Mouse (Mus musculus) embryonic facial prominence, embryonic 14.5 days (tissue): ENCODE results near the gene Macrod2. TPM values are rescaled to one million over a fixed set of nuclear protein-coding genes. Genes with fewer than 3 reads are reported as not detected.
A peak's percentile ranks its signal among the peaks of the same experiment; 100 is the strongest.

ENCODE experiments used
- ATAC-seq: fragments of 200-750 bp; cut with Nextera tagmentation; 2 replicates; pipeline ENCODE4 v1.8.0; 2017; ENCODE audit warnings: low read depth, moderate number of reproducible peaks, moderate TSS enrichment
- DNase-seq: peaks from one replicate; pipeline ENCODE4 v3.0.0-alpha.2; 2015; ENCODE audit warnings: low spot score
- H3K27ac ChIP-seq: fragments of 300-500 bp; sonication (generic); replicated peaks from 2 replicates; pipeline ENCODE4 v1.5.1; 2014; ENCODE audit warnings: low read depth, mild to moderate bottlenecking, low read length, moderate library complexity
- H3K27me3 ChIP-seq: fragments of 300-500 bp; sonication (generic); replicated peaks from 2 replicates; pipeline ENCODE4 v1.6.1; 2014; ENCODE audit warnings: low read length; ENCODE audit not compliant: control insufficient read depth, insufficient read depth
- H3K36me3 ChIP-seq: fragments of 300-500 bp; sonication (generic); 2 replicates; pipeline ENCODE4 v1.6.1; 2014; ENCODE audit warnings: low read length, mixed read lengths; ENCODE audit not compliant: control insufficient read depth, insufficient read depth
- H3K4me1 ChIP-seq: fragments of 300-500 bp; sonication (generic); 2 replicates; pipeline ENCODE4 v1.6.1; 2014; ENCODE audit warnings: antibody characterized with exemption, low read length; ENCODE audit not compliant: control insufficient read depth, insufficient read depth
- H3K4me2 ChIP-seq: fragments of 300-500 bp; sonication (generic); 2 replicates; pipeline ENCODE4 v1.6.1; 2014; ENCODE audit warnings: low read depth, mild to moderate bottlenecking, low read length, moderate library complexity, mixed read lengths
- H3K4me3 ChIP-seq: fragments of 300-500 bp; sonication (generic); 2 replicates; pipeline ENCODE4 v1.5.1; 2014; ENCODE audit warnings: low read depth, mild to moderate bottlenecking, low read length
- H3K9ac ChIP-seq: fragments of 300-500 bp; sonication (generic); 2 replicates; pipeline ENCODE4 v1.6.1; 2014; ENCODE audit warnings: low read depth, mild to moderate bottlenecking, low read length, moderate library complexity, mixed read lengths
- H3K9me3 ChIP-seq: fragments of 300-500 bp; sonication (generic); 2 replicates; pipeline ENCODE4 v1.6.1; 2016; ENCODE audit warnings: low read length; ENCODE audit not compliant: control insufficient read depth
- WGBS: fragments of 180-500 bp; shearing (Covaris S2); extraction: QIAGEN DNeasy Blood & Tissue Kit; methylation state at CpG from one replicate; pipeline ENCODE4 v1.1.7; 2014; 5-methylcytosine and 5-hydroxymethylcytosine counted together
- polyA plus RNA-seq: library from polyadenylated mRNA; unstranded; fragments of >200 nt; fragmentation: Nextera tagmentation; extraction: Ambion mirVana; gene quantifications from 2 replicates; pipeline ENCODE4 v1.2.1, GENCODE M21; 2014

Macrod2 gene
- polyA plus RNA-seq, 1 experiment from 2014 or later = 29.2 TPM

DNA sequence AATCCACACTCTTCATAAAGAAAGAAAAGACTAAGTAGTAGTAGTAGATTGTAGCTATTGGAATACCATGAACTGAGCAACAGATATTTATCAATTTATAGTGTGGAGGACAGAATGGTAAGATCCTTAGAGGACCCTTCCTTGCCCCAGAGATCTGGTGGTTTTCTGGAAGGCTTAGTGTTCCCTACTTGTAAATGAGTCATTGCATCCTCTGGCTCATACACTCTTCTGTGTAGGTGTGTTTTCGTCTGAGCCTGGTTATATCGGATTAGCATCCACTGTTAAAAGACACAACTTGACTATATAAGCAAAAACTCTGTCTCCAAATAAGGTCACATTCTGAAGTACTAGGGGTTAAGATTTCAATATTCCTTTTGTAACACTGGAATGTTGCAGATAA lies 905.9 kb downstream of the Macrod2 start:
- Histone ChIP-seq H3K4me1 (peaks cover 11% of the 10 kb centered on the region; the same call in 1 of the 2 replicates), H3K36me3 (no peaks in the 10 kb centered on the region), H3K27me3 (no peaks in the 10 kb centered on the region), H3K27ac (no peak overlapping the region), H3K4me3 (no peak overlapping the region), H3K4me2 (no peak overlapping the region), H3K9me3 (no peaks in the 10 kb centered on the region), H3K9ac (no peak overlapping the region)
- DNase-seq (no peak), ATAC-seq (no peak)
- WGBS = 92% methylated on average over 2 of the region's 2 CpGs

DNA sequence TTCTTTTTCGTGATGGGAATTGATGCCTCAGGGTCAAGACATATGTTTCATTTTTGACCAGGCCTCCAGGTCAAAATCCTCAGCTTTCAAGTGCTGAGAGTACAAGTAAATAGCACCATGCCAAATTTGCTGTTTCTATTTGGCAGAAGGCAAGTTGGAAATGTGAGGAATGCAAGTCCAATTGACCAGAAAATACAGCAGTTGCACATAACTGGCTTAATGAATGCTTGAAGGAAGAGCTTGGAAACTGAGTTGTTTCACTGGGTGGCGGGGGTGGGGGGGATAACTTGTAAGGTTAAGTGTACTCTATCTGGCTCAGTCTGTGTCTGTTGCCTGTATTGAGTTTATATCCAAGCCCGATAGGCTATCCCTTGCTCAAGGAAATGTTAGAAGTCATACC lies 913.3 kb downstream of the Macrod2 start:
- no peak for ATAC-seq
- Histone ChIP-seq H3K27ac (no peak overlapping the region), H3K9me3 (no peaks in the 10 kb centered on the region), H3K4me1 (0 out of 2 replicates have a peak, but pooled peaks cover 6% of the 10 kb centered on the region), H3K36me3 (no peaks in the 10 kb centered on the region), H3K27me3 (no peaks in the 10 kb centered on the region), H3K4me2 (no peak overlapping the region), H3K4me3 (no peak overlapping the region), H3K9ac (no peak overlapping the region)
- WGBS = 55% methylated on average over 3 of the region's 3 CpGs
- peak; percentile 70 for DNase-seq

DNA sequence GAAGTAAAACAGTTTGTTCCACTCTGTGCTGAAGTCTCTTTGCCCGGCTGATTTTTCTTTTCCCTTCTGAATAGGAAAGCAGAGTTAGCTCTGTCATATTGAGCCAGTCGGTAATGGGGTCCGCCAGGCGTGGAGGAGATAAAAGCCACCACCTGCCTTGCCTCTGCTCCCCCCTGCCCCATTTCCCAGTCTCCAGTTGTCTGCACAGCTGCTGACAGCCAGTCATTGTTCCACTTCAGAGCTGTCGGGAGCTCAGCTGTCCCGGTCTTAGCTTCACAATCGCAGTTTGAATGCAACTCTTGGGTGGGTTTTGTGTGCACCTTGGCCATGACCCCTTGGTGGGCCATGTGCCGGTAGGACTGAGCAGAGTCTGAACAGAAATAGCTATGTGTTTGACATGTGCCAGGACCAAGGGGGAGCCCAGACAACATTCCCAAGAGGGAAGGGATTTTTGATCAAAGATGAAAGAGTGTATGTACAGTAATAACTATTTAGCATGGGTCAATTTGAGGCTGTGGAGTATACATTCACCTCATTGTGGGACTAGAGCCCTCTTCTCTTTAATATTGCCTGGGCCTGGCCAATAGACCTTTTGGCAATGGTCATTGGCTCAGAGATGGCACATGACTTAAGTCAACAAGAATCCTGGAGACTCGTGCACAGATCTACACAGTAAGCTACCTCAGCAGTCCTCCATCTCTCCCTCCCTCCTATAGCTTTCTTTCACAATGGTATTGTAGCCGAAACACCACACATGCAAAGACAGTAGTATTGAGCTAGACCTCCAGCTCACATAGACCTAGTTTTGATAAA lies 917.2 kb downstream of the Macrod2 start:
- 0 out of 2 replicates have a peak, but pooled peaks cover 6% of the 10 kb centered on the region for H3K4me1 ChIP-seq
- peak; percentile 85 for DNase-seq
- no peak overlapping the region for H3K4me3 ChIP-seq
- H3K4me2 ChIP-seq = no peak overlapping the region
- no peaks in the 10 kb centered on the region for H3K27me3 ChIP-seq
- H3K27ac ChIP-seq = no peak overlapping the region
- H3K9ac ChIP-seq = no peak overlapping the region
- peak; percentile 92 for ATAC-seq
- WGBS = 40% methylated on average over 10 of the region's 10 CpGs
- no peaks in the 10 kb centered on the region for H3K36me3 ChIP-seq
- H3K9me3 ChIP-seq = no peaks in the 10 kb centered on the region

DNA sequence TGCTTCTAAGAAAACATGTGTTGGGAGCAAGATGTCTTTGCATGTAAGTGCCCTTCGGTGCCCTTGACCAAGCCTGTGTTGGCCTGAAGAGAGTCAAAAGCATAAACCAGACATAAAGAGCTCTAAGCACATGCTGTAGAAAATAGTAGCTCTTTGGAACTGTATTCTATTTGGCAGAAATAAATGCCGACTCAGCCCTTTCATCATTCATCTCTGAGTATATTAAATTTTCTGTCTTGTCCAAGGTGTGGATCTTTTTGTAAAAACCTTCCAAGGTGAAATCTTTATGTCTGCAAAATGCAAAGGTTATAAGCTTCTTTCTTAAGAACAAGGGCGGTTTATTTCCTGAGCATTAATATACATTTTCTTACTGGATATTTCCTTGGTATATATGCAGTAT lies 920.2 kb downstream of the Macrod2 start:
- no peaks in the 10 kb centered on the region for H3K36me3 ChIP-seq
- no peaks in the 10 kb centered on the region for H3K9me3 ChIP-seq
- no peaks in the 10 kb centered on the region for H3K4me1 ChIP-seq
- H3K4me3 ChIP-seq = no peak overlapping the region
- no peak overlapping the region for H3K4me2 ChIP-seq
- no peak overlapping the region for H3K27ac ChIP-seq
- H3K9ac ChIP-seq = no peak overlapping the region
- 93% methylated on average over 3 of the region's 3 CpGs for WGBS
- ATAC-seq (no peak), DNase-seq (no peak)
- H3K27me3 ChIP-seq = no peaks in the 10 kb centered on the region

DNA sequence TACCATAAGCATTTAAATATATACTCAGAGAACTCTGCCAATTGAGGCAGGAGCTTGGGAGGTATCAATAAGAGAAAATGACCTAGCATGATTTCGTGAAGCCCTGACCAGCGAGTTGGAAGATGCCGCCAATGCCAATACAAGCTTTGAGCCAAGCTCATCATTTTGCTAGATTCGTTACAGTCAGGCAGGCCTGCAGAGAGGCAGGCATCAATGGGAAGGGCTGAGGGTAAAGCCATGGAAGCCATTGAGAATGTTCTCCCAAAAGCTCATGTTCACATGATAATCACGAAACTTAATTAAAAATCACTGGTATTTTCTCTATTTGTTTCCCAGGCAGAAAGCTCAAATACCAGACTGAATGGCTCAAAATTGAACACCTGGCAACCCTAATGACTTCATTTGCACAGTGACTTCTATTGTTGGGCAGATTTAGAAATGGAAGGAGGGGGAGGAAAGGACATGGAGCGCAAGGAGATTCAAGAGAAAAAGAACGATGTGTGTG lies 928.9 kb downstream of the Macrod2 start:
- DNase-seq (no peak), ATAC-seq (no peak)
- Histone ChIP-seq H3K9me3 (no peaks in the 10 kb centered on the region), H3K9ac (no peak overlapping the region), H3K4me1 (no peaks in the 10 kb centered on the region), H3K4me3 (no peak overlapping the region), H3K27me3 (no peaks in the 10 kb centered on the region), H3K27ac (no peak overlapping the region), H3K36me3 (no peaks in the 10 kb centered on the region), H3K4me2 (no peak overlapping the region)
- 84% methylated on average over 7 of the region's 7 CpGs for WGBS

DNA sequence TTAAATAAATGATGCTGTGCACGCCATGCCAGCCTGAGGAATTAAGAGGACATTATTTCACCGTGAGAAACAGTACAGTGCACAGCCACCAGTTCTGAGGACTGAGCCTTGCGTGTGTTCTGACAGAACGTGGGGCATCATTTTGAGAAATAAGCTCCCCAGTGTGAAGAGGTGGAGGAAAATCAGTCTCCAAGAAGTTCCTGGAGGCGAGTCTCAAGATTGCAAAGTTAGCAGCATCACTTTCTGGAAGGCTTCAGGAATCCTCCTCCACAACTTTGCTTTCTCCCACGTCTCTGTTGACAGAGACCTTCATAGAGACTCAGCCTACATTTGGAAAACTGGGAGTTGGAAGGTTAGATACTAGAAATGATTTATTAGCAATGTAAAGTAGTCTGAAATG lies 932.2 kb downstream of the Macrod2 start:
- Histone ChIP-seq H3K9me3 (no peaks in the 10 kb centered on the region), H3K9ac (no peak overlapping the region), H3K27me3 (no peaks in the 10 kb centered on the region), H3K27ac (no peak overlapping the region), H3K36me3 (no peaks in the 10 kb centered on the region), H3K4me1 (no peaks in the 10 kb centered on the region), H3K4me2 (no peak overlapping the region), H3K4me3 (no peak overlapping the region)
- ATAC-seq = no peak
- no peak for DNase-seq
- WGBS = 81% methylated on average over 6 of the region's 6 CpGs

- no peaks in the 10 kb centered on the region for H3K9me3 ChIP-seq
- no peak for ATAC-seq
- no peaks in the 10 kb centered on the region for H3K4me1 ChIP-seq
- H3K4me3 ChIP-seq = no peak overlapping the region
- WGBS = 75% methylated on average over 3 of the region's 3 CpGs
- no peak overlapping the region for H3K4me2 ChIP-seq
- H3K27ac ChIP-seq = no peak overlapping the region
- no peaks in the 10 kb centered on the region for H3K36me3 ChIP-seq
- DNase-seq = no peak
- H3K27me3 ChIP-seq = no peaks in the 10 kb centered on the region
- H3K9ac ChIP-seq = no peak overlapping the region
Measured at GRCm38 (mm10) chr2:141337708-141338107, 942.6 kb downstream of the Macrod2 start.

DNA sequence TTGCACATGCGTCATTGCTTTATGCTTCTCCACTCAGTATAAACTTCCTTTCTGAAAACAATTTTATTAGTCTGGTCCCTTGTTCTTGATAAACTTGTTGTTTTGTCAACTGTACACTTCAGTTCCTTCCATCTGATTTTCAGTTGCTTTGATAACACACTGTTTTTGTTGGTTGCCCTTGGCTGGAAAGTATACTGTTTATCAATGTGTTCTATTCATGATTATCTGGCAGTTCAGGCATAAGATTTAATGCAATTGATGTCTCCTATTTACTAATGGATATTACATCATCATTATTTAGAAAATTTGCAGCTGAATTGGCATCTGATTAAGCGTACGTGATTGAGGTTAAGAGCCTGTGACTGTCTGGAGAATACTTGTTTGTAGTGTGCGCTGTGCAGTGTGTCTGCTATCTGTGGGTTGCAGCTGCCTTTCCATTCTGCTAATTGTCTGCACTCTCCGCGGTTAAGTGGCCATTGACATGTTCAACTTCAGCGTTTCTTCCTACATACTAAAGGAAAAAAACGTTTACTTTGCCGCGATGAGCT lies 949.0 kb downstream of the Macrod2 start:
- Histone ChIP-seq H3K4me1 (no peaks in the 10 kb centered on the region), H3K9ac (no peak overlapping the region), H3K36me3 (no peaks in the 10 kb centered on the region), H3K4me3 (no peak overlapping the region), H3K9me3 (no peaks in the 10 kb centered on the region), H3K27me3 (no peaks in the 10 kb centered on the region), H3K4me2 (no peak overlapping the region), H3K27ac (no peak overlapping the region)
- DNase-seq (no peak), ATAC-seq (no peak)
- 80% methylated on average over 10 of the region's 10 CpGs for WGBS

GRCm38 (mm10) chr2:141352623-141353022 lies 957.5 kb downstream of the Macrod2 start:
- Histone ChIP-seq H3K36me3 (no peaks in the 10 kb centered on the region), H3K9ac (no peak overlapping the region), H3K4me2 (no peak overlapping the region), H3K4me3 (no peak overlapping the region), H3K27ac (no peak overlapping the region), H3K9me3 (no peaks in the 10 kb centered on the region), H3K4me1 (no peaks in the 10 kb centered on the region), H3K27me3 (no peaks in the 10 kb centered on the region)
- 71% methylated on average over 2 of the region's 2 CpGs for WGBS
- no peak for DNase-seq
- no peak for ATAC-seq
